Mouse (Mus musculus) myocyte (in vitro differentiated cells): ENCODE measurements at regions not wholly inside any gene's neighbourhood (a gene's known extent, or its start where the extent isn't known, plus 50 kb on each side); places are given as distances from the start of the nearest gene placed in this dataset.

Experiments
- H3K27me3 ChIP-seq: one replicate; pipeline ENCODE4 v1.6.1; 2011; ENCODE audit not compliant: control insufficient read depth, insufficient read depth, insufficient read length
- H3K36me3 ChIP-seq: one replicate; pipeline ENCODE4 v1.6.1; 2011; ENCODE audit not compliant: control insufficient read depth, insufficient read depth
- H3K4me2 ChIP-seq: one replicate; pipeline ENCODE4 v1.6.1; 2011; ENCODE audit warnings: low read depth, control low read depth
- H3K4me3 ChIP-seq: one replicate; pipeline ENCODE4 v1.5.1; 2011; ENCODE audit warnings: mild to moderate bottlenecking, control low read depth, moderate library complexity
- H3K79me2 ChIP-seq: one replicate; pipeline ENCODE4 v1.6.1; 2011; ENCODE audit not compliant: control insufficient read depth, insufficient read depth
- H3ac ChIP-seq: one replicate; pipeline ENCODE4 v1.6.1; 2011; ENCODE audit not compliant: control insufficient read depth, insufficient read length
- CEBPB ChIP-seq: IDR thresholded peaks from 2 replicates; pipeline ENCODE4 v1.6.1; 2011; ENCODE audit warnings: mild to moderate bottlenecking, moderate library complexity; ENCODE audit not compliant: poor library complexity, insufficient read depth, severe bottlenecking
- E2F4 ChIP-seq: IDR thresholded peaks from one replicate; pipeline ENCODE4 v1.6.1; 2011; ENCODE audit warnings: mild to moderate bottlenecking, control low read depth, moderate library complexity; ENCODE audit not compliant: insufficient read depth
- MAX ChIP-seq: IDR thresholded peaks from one replicate; pipeline ENCODE4 v1.6.1; 2011; ENCODE audit warnings: low read depth, mild to moderate bottlenecking, control low read depth
- MYOD1 ChIP-seq, 3 experiments: IDR thresholded peaks; one replicate each; pipeline ENCODE4 v1.6.1; 2011; ENCODE audit warnings: control low read depth in 2 of 3, low read depth in 2 of 3, mild to moderate bottlenecking in 2 of 3, moderate library complexity in 1 of 3; ENCODE audit not compliant: insufficient read length in 2 of 3, control insufficient read depth in 1 of 3
- MYOG ChIP-seq, 3 experiments: IDR thresholded peaks; one replicate each; pipeline ENCODE4 v1.6.1; 2011; ENCODE audit warnings: control low read depth in 2 of 3, low read depth in 2 of 3, mild to moderate bottlenecking in 2 of 3; ENCODE audit not compliant: insufficient read length in 2 of 3, control insufficient read depth in 1 of 3, insufficient read depth in 1 of 3
- POLR2A ChIP-seq: IDR thresholded peaks from one replicate; pipeline ENCODE4 v1.6.1; 2011; ENCODE audit warnings: low read depth, mild to moderate bottlenecking, control low read depth, moderate library complexity; ENCODE audit not compliant: insufficient read length
- POLR2AphosphoS2 ChIP-seq: IDR thresholded peaks from one replicate; pipeline ENCODE4 v1.6.1; 2011; ENCODE audit warnings: low read depth, control low read depth; ENCODE audit not compliant: insufficient read length
- REST ChIP-seq: IDR thresholded peaks from one replicate; pipeline ENCODE4 v1.6.1; 2011; ENCODE audit warnings: mild to moderate bottlenecking, control low read depth, moderate library complexity; ENCODE audit not compliant: insufficient read depth, insufficient read length
- SRF ChIP-seq: IDR thresholded peaks from one replicate; pipeline ENCODE4 v1.6.1; 2011; ENCODE audit warnings: low read depth; ENCODE audit not compliant: control insufficient read depth, insufficient read length
- TCF12 ChIP-seq: IDR thresholded peaks from one replicate; pipeline ENCODE4 v1.6.1; 2011; ENCODE audit warnings: mild to moderate bottlenecking, control low read depth; ENCODE audit not compliant: poor library complexity, insufficient read depth, severe bottlenecking
- TCF3 ChIP-seq: IDR thresholded peaks from one replicate; pipeline ENCODE4 v1.6.1; 2011; ENCODE audit warnings: low read depth, control low read depth; ENCODE audit not compliant: insufficient read length
- USF1 ChIP-seq: IDR thresholded peaks from one replicate; pipeline ENCODE4 v1.6.1; 2011; ENCODE audit warnings: low read depth, mild to moderate bottlenecking, control low read depth, moderate library complexity

DNA sequence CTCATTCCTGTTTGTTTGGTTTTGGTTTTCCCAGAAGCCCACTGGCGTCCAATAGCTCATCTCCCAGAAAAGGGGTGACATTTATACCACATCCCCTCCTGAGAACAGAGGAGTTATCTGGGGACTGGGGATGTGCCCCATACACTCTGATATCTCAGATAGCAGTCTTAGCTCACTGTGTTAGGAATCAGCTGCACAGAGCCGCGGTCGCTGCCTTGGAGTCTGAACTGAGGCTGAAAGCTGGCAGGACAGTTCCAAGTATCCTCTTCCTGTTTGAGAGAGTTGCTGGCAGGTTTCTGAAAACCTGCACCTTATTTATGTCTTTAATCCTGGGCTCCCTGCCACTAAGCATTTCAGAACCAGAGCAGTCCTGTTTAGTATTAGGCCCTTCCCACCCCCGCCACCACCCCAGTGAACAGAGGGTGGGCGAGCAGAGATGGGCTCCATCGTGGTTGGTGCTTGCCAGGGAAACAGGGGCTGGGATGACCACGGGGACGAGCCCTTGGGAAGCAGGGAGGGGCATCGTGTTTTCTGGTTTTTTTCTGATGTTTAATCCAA lies 163.8 kb downstream of the Chic2 start:
- H3K36me3 ChIP-seq = no peaks in the 10 kb centered on the region
- no peak overlapping the region for H3ac ChIP-seq
- H3K79me2 ChIP-seq = no peaks in the 10 kb centered on the region
- no peak for TF ChIP-seq POLR2AphosphoS2
- no peak for TF ChIP-seq MYOD1 (IDR thresholded peaks at IDR 0.05; ENCODE audit: control insufficient read depth in 1 of 3, insufficient read length in 2 of 3, low read depth in 2 of 3)
- no peak for TF ChIP-seq SRF
- TF ChIP-seq USF1 = no peak
- no peak for TF ChIP-seq E2F4
- no peak for TF ChIP-seq TCF3
- TF ChIP-seq TCF12 = no peak
- TF ChIP-seq CEBPB = no peak
- no peak for TF ChIP-seq REST
- no peak for TF ChIP-seq MYOG (IDR thresholded peaks at IDR 0.05; ENCODE audit: control insufficient read depth in 1 of 3, insufficient read depth in 1 of 3, insufficient read length in 2 of 3, low read depth in 2 of 3)
- no peak for TF ChIP-seq POLR2A
- TF ChIP-seq MAX = no peak
- no peaks in the 10 kb centered on the region for H3K27me3 ChIP-seq
- no peak overlapping the region for H3K4me2 ChIP-seq
- H3K4me3 ChIP-seq = no peak overlapping the region

GRCm38 (mm10) chr5:74880048-74880437 lies 164.5 kb downstream of the Chic2 start:
- H3K79me2 ChIP-seq = no peaks in the 10 kb centered on the region

GRCm38 (mm10) chr5:74879098-74880047 lies 165.2 kb downstream of the Chic2 start:
- no peak overlapping the region for H3K4me2 ChIP-seq
- TF ChIP-seq MYOD1 (IDR thresholded peaks at IDR 0.05; ENCODE audit: control insufficient read depth in 1 of 3, insufficient read length in 2 of 3, low read depth in 2 of 3) (no peak), POLR2A (no peak), MYOG (IDR thresholded peaks at IDR 0.05; ENCODE audit: control insufficient read depth in 1 of 3, insufficient read depth in 1 of 3, insufficient read length in 2 of 3, low read depth in 2 of 3) (no peak), USF1 (no peak), REST (no peak), MAX (no peak), TCF3 (no peak), CEBPB (no peak), SRF (no peak), TCF12 (no peak), E2F4 (no peak), POLR2AphosphoS2 (no peak)
- H3K27me3 ChIP-seq = no peaks in the 10 kb centered on the region
- no peak overlapping the region for H3K4me3 ChIP-seq
- no peaks in the 10 kb centered on the region for H3K36me3 ChIP-seq
- no peak overlapping the region for H3ac ChIP-seq
- no peaks in the 10 kb centered on the region for H3K79me2 ChIP-seq

More at GRCm38 (mm10) chr5:74880048-74880437, 164.5 kb downstream of the Chic2 start:
- no peaks in the 10 kb centered on the region for H3K27me3 ChIP-seq
- TF ChIP-seq TCF12 (no peak), POLR2A (no peak), CEBPB (no peak), MYOG (IDR thresholded peaks at IDR 0.05; ENCODE audit: control insufficient read depth in 1 of 3, insufficient read depth in 1 of 3, insufficient read length in 2 of 3, low read depth in 2 of 3) (no peak), TCF3 (no peak), MYOD1 (IDR thresholded peaks at IDR 0.05; ENCODE audit: control insufficient read depth in 1 of 3, insufficient read length in 2 of 3, low read depth in 2 of 3) (no peak), MAX (no peak), POLR2AphosphoS2 (no peak), E2F4 (no peak), SRF (no peak), REST (no peak), USF1 (no peak)
- no peak overlapping the region for H3ac ChIP-seq
- H3K4me3 ChIP-seq = no peak overlapping the region
- H3K36me3 ChIP-seq = no peaks in the 10 kb centered on the region
- no peak overlapping the region for H3K4me2 ChIP-seq

- no peak for TF ChIP-seq MYOD1 (IDR thresholded peaks at IDR 0.05; ENCODE audit: control insufficient read depth in 1 of 3, insufficient read length in 2 of 3, low read depth in 2 of 3)
- no peak for TF ChIP-seq TCF12
- TF ChIP-seq POLR2A = no peak
- TF ChIP-seq MAX = no peak
- no peak for TF ChIP-seq CEBPB
- TF ChIP-seq REST = no peak
- TF ChIP-seq POLR2AphosphoS2 = no peak
- TF ChIP-seq E2F4 = no peak
- TF ChIP-seq USF1 = no peak
- no peak for TF ChIP-seq SRF
- no peak for TF ChIP-seq MYOG (IDR thresholded peaks at IDR 0.05; ENCODE audit: control insufficient read depth in 1 of 3, insufficient read depth in 1 of 3, insufficient read length in 2 of 3, low read depth in 2 of 3)
- TF ChIP-seq TCF3 = no peak
Observed at GRCm38 (mm10) chr5:74877595-74877994, 167.0 kb downstream of the Chic2 start.

More at GRCm38 (mm10) chr5:74877595-74877994, 167.0 kb downstream of the Chic2 start:
- Histone ChIP-seq H3K79me2 (no peaks in the 10 kb centered on the region), H3K4me2 (no peak overlapping the region), H3ac (no peak overlapping the region), H3K36me3 (no peaks in the 10 kb centered on the region), H3K4me3 (no peak overlapping the region), H3K27me3 (no peaks in the 10 kb centered on the region)
